8 mouse cellular contexts compared by ENCODE assay signal in genomic region chr14:43983897-43984296, GRCm38 (mm10). TPM values are rescaled to one million over a fixed set of nuclear protein-coding genes. Genes with fewer than 3 reads are reported as not detected.
DNase-seq lines count a peak whose midpoint lies in the region; ATAC-seq and TF ChIP-seq lines count a peak whose summit lies in the region.
"Had no signal": no experiment of that assay in that cellular context is flagged by ENCODE, and none has a peak within 500 bp of the region (broad histone marks: within the 10 kb centered on the region; RNA-seq: fewer than 3 reads in every experiment).

No protein-coding gene starts in this region.

- WGBS in embryonic facial prominence, embryonic 10.5 days: 1% methylated on average over 4 of the region's 4 CpGs
- WGBS in heart, adult 2 months: 0% methylated on average over 4 of the region's 4 CpGs
- 3% methylated on average over 4 of the region's 4 CpGs for WGBS in midbrain, embryonic 13.5 days

- no peak overlapping the region for H3K9ac ChIP-seq in heart, adult 2 months (ENCODE audit: low read depth, low read length)
- no peak overlapping the region for H3K9ac ChIP-seq in midbrain, embryonic 13.5 days (replicated peaks)

- no peaks in the 10 kb centered on the region for H3K9me3 ChIP-seq in embryonic facial prominence, embryonic 10.5 days
- no peaks in the 10 kb centered on the region for H3K9me3 ChIP-seq in midbrain, embryonic 13.5 days

- H3K27ac ChIP-seq in embryonic facial prominence, embryonic 10.5 days (replicated peaks): no peak overlapping the region
- H3K27ac ChIP-seq in heart, adult 2 months: peak overlapping the region; percentile 20; the same call in 1 of the 2 replicates
- H3K27ac ChIP-seq in midbrain, embryonic 13.5 days: no peak overlapping the region
- H3K27ac ChIP-seq: macrophage had no signal

- no peak overlapping the region for H3K4me3 ChIP-seq in embryonic facial prominence, embryonic 10.5 days
- H3K4me3 ChIP-seq in heart, adult 2 months: no peak overlapping the region
- H3K4me3 ChIP-seq in midbrain, embryonic 13.5 days (replicated peaks): no peak overlapping the region

- ATAC-seq in midbrain, embryonic 13.5 days: peak; percentile 67

- intact Hi-C loops in heart, adult 2 months (cut with DNase I): no loop called here
- intact Hi-C loops in left cerebral cortex, postnatal 4 days (cut with DNase I): no loop called here

- no peak for TF ChIP-seq EP300 in heart, adult 2 months (IDR thresholded peaks at IDR 0.05; ENCODE audit: insufficient read depth, low read depth, low read length)

- no peak overlapping the region for H3K4me2 ChIP-seq in midbrain, embryonic 13.5 days (replicated peaks)

- peak; percentile 59 for TF ChIP-seq CTCF in heart, adult 2 months (IDR thresholded peaks at IDR 0.05)

- TF ChIP-seq POLR2A in heart, adult 2 months (IDR thresholded peaks at IDR 0.05; ENCODE audit: insufficient read depth, low read depth, low read length): no peak

- DNase-seq in adrenal gland, postnatal 25 days: peak; percentile 62
- DNase-seq in embryonic facial prominence, embryonic 10.5 days (ENCODE audit: low spot score): peak; percentile 81
- DNase-seq in heart, adult 2 months: peak; percentile 23 to 61
- DNase-seq in kidney, adult 18-20 months: peak; percentile 42
- DNase-seq in left cerebral cortex, postnatal 4 days: peak; percentile 43
- peak; percentile 11 for DNase-seq in skeletal muscle tissue, adult 2 months (ENCODE audit: low read depth, low spot score)

- H3K4me1 ChIP-seq in embryonic facial prominence, embryonic 10.5 days: no peaks in the 10 kb centered on the region
- no peaks in the 10 kb centered on the region; the same call in 1 of the 2 replicates for H3K4me1 ChIP-seq in heart, adult 2 months (ENCODE audit: control insufficient read depth, insufficient read depth, low read length)
- no peaks in the 10 kb centered on the region for H3K4me1 ChIP-seq in midbrain, embryonic 13.5 days (replicated peaks)

- H3K27me3 ChIP-seq in embryonic facial prominence, embryonic 10.5 days (replicated peaks; ENCODE audit: low read depth, poor library complexity, severe bottlenecking): no peaks in the 10 kb centered on the region
- no peaks in the 10 kb centered on the region for H3K27me3 ChIP-seq in heart, adult 2 months (ENCODE audit: control insufficient read depth, insufficient read depth, low read length)
- no peaks in the 10 kb centered on the region for H3K27me3 ChIP-seq in midbrain, embryonic 13.5 days

- H3K79me2 ChIP-seq in heart, adult 2 months (replicated peaks; ENCODE audit: control insufficient read depth, insufficient read depth, low read length): no peaks in the 10 kb centered on the region

- no peaks in the 10 kb centered on the region for H3K36me3 ChIP-seq in embryonic facial prominence, embryonic 10.5 days (replicated peaks)
- no peaks in the 10 kb centered on the region for H3K36me3 ChIP-seq in heart, adult 2 months (ENCODE audit: control insufficient read depth, insufficient read depth, low read length)
- no peaks in the 10 kb centered on the region for H3K36me3 ChIP-seq in midbrain, embryonic 13.5 days

RNA-seq across cellular contexts. Expression of gene Ang6, which starts 18.2 kb away (rescaled TPM):
- total RNA-seq in adrenal gland, postnatal 25 days (2021): not detected in 2 replicates
- not detected in 2 replicates for polyA plus RNA-seq in embryonic facial prominence, embryonic 10.5 days (2016; fragmentation: Nextera tagmentation; extraction: Ambion mirVana)
- not detected for total RNA-seq in heart, adult 2 months (2021)
- not detected in 2 replicates for polyA plus RNA-seq in heart, adult 2 months (2012; rRNA removed)
- not detected for total RNA-seq in left cerebral cortex, postnatal 4 days (2021)
- polyA plus RNA-seq in midbrain, embryonic 13.5 days (2015; fragmentation: Nextera tagmentation; extraction: Ambion mirVana): not detected in 2 replicates
- polyA plus RNA-seq: macrophage had no signal

RNA-seq across cellular contexts. Expression of gene Ang5, which starts 27.0 kb away (rescaled TPM):
- total RNA-seq in adrenal gland, postnatal 25 days (2021): not detected in 2 replicates
- not detected in 2 replicates for polyA plus RNA-seq in embryonic facial prominence, embryonic 10.5 days (2016; fragmentation: Nextera tagmentation; extraction: Ambion mirVana)
- total RNA-seq in heart, adult 2 months (2021): not detected
- not detected in 2 replicates for polyA plus RNA-seq in heart, adult 2 months (2012; rRNA removed)
- total RNA-seq in left cerebral cortex, postnatal 4 days (2021): not detected
- polyA plus RNA-seq in midbrain, embryonic 13.5 days (2015; fragmentation: Nextera tagmentation; extraction: Ambion mirVana): not detected in 2 replicates
- polyA plus RNA-seq: macrophage had no signal

RNA-seq across cellular contexts. Expression of gene Gm8113, which starts 58.7 kb away (rescaled TPM):
- 7.6 and 10.1 TPM in 2 replicates for total RNA-seq in adrenal gland, postnatal 25 days (2021)
- polyA plus RNA-seq in embryonic facial prominence, embryonic 10.5 days (2016; fragmentation: Nextera tagmentation; extraction: Ambion mirVana): 7.6 and 8.7 TPM in 2 replicates
- total RNA-seq in heart, adult 2 months (2021): 1 to 10 TPM; 3.4 to 4.2 TPM
- polyA plus RNA-seq in heart, adult 2 months (2012; rRNA removed): 1.7 and 3.3 TPM in 2 replicates
- under 1 TPM; 0.77 to 0.78 TPM for total RNA-seq in left cerebral cortex, postnatal 4 days (2021)
- 4.5 and 4.9 TPM in 2 replicates for polyA plus RNA-seq in midbrain, embryonic 13.5 days (2015; fragmentation: Nextera tagmentation; extraction: Ambion mirVana)

Comparison
In these comparisons a context has a peak if more than half of its experiments do, and no peak if none do; other contexts are left out.
1. DNase-seq: peak in every context shown above with its lines; median percentile 81 in embryonic facial prominence, embryonic 10.5 days; 62 in adrenal gland, postnatal 25 days; 43 in left cerebral cortex, postnatal 4 days; 42 in heart, adult 2 months; 42 in kidney, adult 18-20 months; 11 in skeletal muscle tissue, adult 2 months.